Mouse (Mus musculus): ENCODE measurements around the gene Pkdcc.

Gene Pkdcc

GRCm38 (mm10) chr17:83219351-83220287 is 4.5 kb downstream of the Pkdcc start:
- no peak for DNase-seq (ENCODE audit: low read depth, low spot score)
- Histone ChIP-seq H3K36me3 (ENCODE audit: control insufficient read depth, insufficient read depth, low read length, poor library complexity, severe bottlenecking) (no peaks in the 10 kb centered on the region), H3K27me3 (ENCODE audit: control insufficient read depth, insufficient read depth, low read length, poor library complexity, severe bottlenecking) (peaks cover 3% of the 10 kb centered on the region; the same call in 1 of the 2 replicates)

- Histone ChIP-seq H3K27me3 (ENCODE audit: control insufficient read depth, insufficient read depth, low read length, poor library complexity, severe bottlenecking) (no peaks in the 10 kb centered on the region), H3K36me3 (ENCODE audit: control insufficient read depth, insufficient read depth, low read length, poor library complexity, severe bottlenecking) (no peaks in the 10 kb centered on the region)
- no peak for DNase-seq (ENCODE audit: low read depth, low spot score)
Observed at GRCm38 (mm10) chr17:83220954-83221538, 6.0 kb downstream of the Pkdcc start.

GRCm38 (mm10) chr17:83221611-83222500 is 6.8 kb downstream of the Pkdcc start:
- Histone ChIP-seq H3K36me3 (ENCODE audit: control insufficient read depth, insufficient read depth, low read length, poor library complexity, severe bottlenecking) (no peaks in the 10 kb centered on the region), H3K27me3 (ENCODE audit: control insufficient read depth, insufficient read depth, low read length, poor library complexity, severe bottlenecking) (no peaks in the 10 kb centered on the region)
- DNase-seq (ENCODE audit: low read depth, low spot score), result no peak

- Histone ChIP-seq H3K36me3 (ENCODE audit: control insufficient read depth, insufficient read depth, low read length, poor library complexity, severe bottlenecking) (no peaks in the 10 kb centered on the region), H3K27me3 (ENCODE audit: control insufficient read depth, insufficient read depth, low read length, poor library complexity, severe bottlenecking) (no peaks in the 10 kb centered on the region)
- DNase-seq (ENCODE audit: low read depth, low spot score), result no peak
Observed at GRCm38 (mm10) chr17:83222705-83223104, 7.6 kb downstream of the Pkdcc start.

- DNase-seq (ENCODE audit: low read depth, low spot score), result no peak
- H3K36me3 ChIP-seq (ENCODE audit: control insufficient read depth, insufficient read depth, low read length, poor library complexity, severe bottlenecking), result no peaks in the 10 kb centered on the region
- H3K27me3 ChIP-seq (ENCODE audit: control insufficient read depth, insufficient read depth, low read length, poor library complexity, severe bottlenecking), result no peaks in the 10 kb centered on the region
Observed at GRCm38 (mm10) chr17:83224451-83224971, 9.4 kb downstream of the Pkdcc start.

- DNase-seq (ENCODE audit: low read depth, low spot score), result no peak
- Histone ChIP-seq H3K36me3 (ENCODE audit: control insufficient read depth, insufficient read depth, low read length, poor library complexity, severe bottlenecking) (no peaks in the 10 kb centered on the region), H3K27me3 (ENCODE audit: control insufficient read depth, insufficient read depth, low read length, poor library complexity, severe bottlenecking) (no peaks in the 10 kb centered on the region)
Observed at GRCm38 (mm10) chr17:83226395-83226986, 11.4 kb downstream of the Pkdcc start.

GRCm38 (mm10) chr17:83231357-83231756 is 16.3 kb downstream of the Pkdcc start:
- DNase-seq (ENCODE audit: low read depth, low spot score), result no peak
- Histone ChIP-seq H3K27me3 (ENCODE audit: control insufficient read depth, insufficient read depth, low read length, poor library complexity, severe bottlenecking) (no peaks in the 10 kb centered on the region), H3K36me3 (ENCODE audit: control insufficient read depth, insufficient read depth, low read length, poor library complexity, severe bottlenecking) (no peaks in the 10 kb centered on the region)

- H3K36me3 ChIP-seq (ENCODE audit: control insufficient read depth, insufficient read depth, low read length, poor library complexity, severe bottlenecking), result no peaks in the 10 kb centered on the region
- no peak for DNase-seq (ENCODE audit: low read depth, low spot score)
- no peaks in the 10 kb centered on the region for H3K27me3 ChIP-seq (ENCODE audit: control insufficient read depth, insufficient read depth, low read length, poor library complexity, severe bottlenecking)
Observed at GRCm38 (mm10) chr17:83235227-83235626, 20.1 kb downstream of the Pkdcc start.

GRCm38 (mm10) chr17:83236202-83236601 is 21.1 kb downstream of the Pkdcc start:
- Histone ChIP-seq H3K27me3 (ENCODE audit: control insufficient read depth, insufficient read depth, low read length, poor library complexity, severe bottlenecking) (no peaks in the 10 kb centered on the region), H3K36me3 (ENCODE audit: control insufficient read depth, insufficient read depth, low read length, poor library complexity, severe bottlenecking) (no peaks in the 10 kb centered on the region)
- DNase-seq (ENCODE audit: low read depth, low spot score), result no peak

- no peaks in the 10 kb centered on the region for H3K36me3 ChIP-seq (ENCODE audit: control insufficient read depth, insufficient read depth, low read length, poor library complexity, severe bottlenecking)
- no peaks in the 10 kb centered on the region for H3K27me3 ChIP-seq (ENCODE audit: control insufficient read depth, insufficient read depth, low read length, poor library complexity, severe bottlenecking)
- DNase-seq (ENCODE audit: low read depth, low spot score), result no peak
Observed at GRCm38 (mm10) chr17:83238123-83239058, 23.3 kb downstream of the Pkdcc start.

GRCm38 (mm10) chr17:83244502-83244901 is 29.4 kb downstream of the Pkdcc start:
- Histone ChIP-seq H3K27me3 (ENCODE audit: control insufficient read depth, insufficient read depth, low read length, poor library complexity, severe bottlenecking) (no peaks in the 10 kb centered on the region), H3K36me3 (ENCODE audit: control insufficient read depth, insufficient read depth, low read length, poor library complexity, severe bottlenecking) (no peaks in the 10 kb centered on the region)
- no peak for DNase-seq (ENCODE audit: low read depth, low spot score)

- no peaks in the 10 kb centered on the region for H3K36me3 ChIP-seq (ENCODE audit: control insufficient read depth, insufficient read depth, low read length, poor library complexity, severe bottlenecking)
- DNase-seq (ENCODE audit: low read depth, low spot score), result no peak
- H3K27me3 ChIP-seq (ENCODE audit: control insufficient read depth, insufficient read depth, low read length, poor library complexity, severe bottlenecking), result no peaks in the 10 kb centered on the region
Observed at GRCm38 (mm10) chr17:83245460-83245859, 30.4 kb downstream of the Pkdcc start.

- H3K36me3 ChIP-seq (ENCODE audit: control insufficient read depth, insufficient read depth, low read length, poor library complexity, severe bottlenecking), result no peaks in the 10 kb centered on the region
- DNase-seq (ENCODE audit: low read depth, low spot score), result no peak
- H3K27me3 ChIP-seq (ENCODE audit: control insufficient read depth, insufficient read depth, low read length, poor library complexity, severe bottlenecking), result no peaks in the 10 kb centered on the region
Observed at GRCm38 (mm10) chr17:83246090-83246489, 31.0 kb downstream of the Pkdcc start.
